Mouse (Mus musculus): ENCODE data around the gene Smagp. TPM values are rescaled to one million over a fixed set of nuclear protein-coding genes. Genes with fewer than 3 reads are reported as not detected.

The Smagp gene
- polyA plus RNA-seq, 1 experiment = 0.21 TPM

GRCm38 (mm10) chr15:100683041-100683440 lies 46.3 kb upstream of the Smagp start:
- Histone ChIP-seq H3K36me3 (ENCODE audit: control insufficient read depth, insufficient read depth) (no peaks in the 10 kb centered on the region), H3K79me2 (ENCODE audit: control insufficient read depth, insufficient read depth) (peaks cover 19% of the 10 kb centered on the region), H3K79me3 (ENCODE audit: low read depth) (peaks cover 2% of the 10 kb centered on the region), H3K4me3 (ENCODE audit: insufficient read depth, poor library complexity, severe bottlenecking) (no peak overlapping the region), H3K27me3 (ENCODE audit: control insufficient read depth, insufficient read depth, insufficient read length) (no peaks in the 10 kb centered on the region), H3ac (ENCODE audit: control insufficient read depth, insufficient read length, low read depth) (no peak overlapping the region)
- TF ChIP-seq CTCF (IDR thresholded peaks at IDR 0.05; ENCODE audit: control insufficient read depth, insufficient read depth, insufficient read length) (peak; percentile 81), CEBPB (IDR thresholded peaks at IDR 0.05; ENCODE audit: low read depth) (no peak)

- Histone ChIP-seq H3K27me3 (ENCODE audit: control insufficient read depth, insufficient read depth, insufficient read length) (no peaks in the 10 kb centered on the region), H3K79me2 (ENCODE audit: control insufficient read depth, insufficient read depth) (peaks cover 19% of the 10 kb centered on the region), H3K4me3 (ENCODE audit: insufficient read depth, poor library complexity, severe bottlenecking) (no peak overlapping the region), H3ac (ENCODE audit: control insufficient read depth, insufficient read length, low read depth) (no peak overlapping the region), H3K79me3 (ENCODE audit: low read depth) (peaks cover 2% of the 10 kb centered on the region), H3K36me3 (ENCODE audit: control insufficient read depth, insufficient read depth) (no peaks in the 10 kb centered on the region)
- no peak for TF ChIP-seq FOSL1 (IDR thresholded peaks at IDR 0.05; ENCODE audit: insufficient read depth, low read length, poor library complexity, severe bottlenecking)
- TF ChIP-seq MYOD1 (IDR thresholded peaks at IDR 0.05; ENCODE audit: control insufficient read depth, insufficient read length, low read depth) = no peak
- TF ChIP-seq MAX (IDR thresholded peaks at IDR 0.05) = no peak
Measured at GRCm38 (mm10) chr15:100681770-100682169, 45.0 kb upstream of the Smagp start.

DNA sequence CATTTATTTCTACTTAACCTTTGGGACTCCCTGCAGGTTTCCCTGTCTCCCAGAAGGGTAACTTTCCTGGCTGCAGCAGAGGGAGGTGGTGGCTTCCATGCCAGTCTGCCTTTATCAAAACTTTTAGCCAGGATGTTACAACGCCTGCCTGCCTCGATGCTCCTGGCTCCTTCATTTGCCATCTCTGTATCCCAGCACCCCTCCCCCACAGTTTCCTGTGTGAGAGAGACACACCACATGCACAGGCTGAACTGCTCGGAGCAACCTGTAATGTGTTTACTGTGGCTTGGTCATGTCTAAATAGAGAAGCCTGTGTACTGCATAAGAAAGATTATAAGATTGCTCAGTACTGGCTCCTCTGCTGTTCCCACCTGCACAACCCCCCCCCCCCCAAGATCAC lies 43.6 kb upstream of the Smagp start:
- Histone ChIP-seq H3K4me3 (ENCODE audit: insufficient read depth, poor library complexity, severe bottlenecking) (no peak overlapping the region), H3K79me2 (ENCODE audit: control insufficient read depth, insufficient read depth) (peaks cover 5% of the 10 kb centered on the region), H3K36me3 (ENCODE audit: control insufficient read depth, insufficient read depth) (peaks cover 4% of the 10 kb centered on the region), H3ac (ENCODE audit: control insufficient read depth, insufficient read length, low read depth) (no peak overlapping the region), H3K27me3 (ENCODE audit: control insufficient read depth, insufficient read depth, insufficient read length) (no peaks in the 10 kb centered on the region), H3K79me3 (ENCODE audit: low read depth) (no peaks in the 10 kb centered on the region)
- no peak for TF ChIP-seq MYOD1 (IDR thresholded peaks at IDR 0.05; ENCODE audit: control insufficient read depth, insufficient read length, low read depth)
- no peak for TF ChIP-seq MAX (IDR thresholded peaks at IDR 0.05)
- TF ChIP-seq CEBPB (IDR thresholded peaks at IDR 0.05; ENCODE audit: low read depth) = no peak
- no peak for TF ChIP-seq USF1 (IDR thresholded peaks at IDR 0.05; ENCODE audit: low read depth)
- TF ChIP-seq CTCF (IDR thresholded peaks at IDR 0.05; ENCODE audit: control insufficient read depth, insufficient read depth, insufficient read length) = no peak
- TF ChIP-seq FOSL1 (IDR thresholded peaks at IDR 0.05; ENCODE audit: insufficient read depth, low read length, poor library complexity, severe bottlenecking) = no peak
- TF ChIP-seq MYOG (IDR thresholded peaks at IDR 0.05; ENCODE audit: control insufficient read depth, extremely low read depth, insufficient read length) = no peak

DNA sequence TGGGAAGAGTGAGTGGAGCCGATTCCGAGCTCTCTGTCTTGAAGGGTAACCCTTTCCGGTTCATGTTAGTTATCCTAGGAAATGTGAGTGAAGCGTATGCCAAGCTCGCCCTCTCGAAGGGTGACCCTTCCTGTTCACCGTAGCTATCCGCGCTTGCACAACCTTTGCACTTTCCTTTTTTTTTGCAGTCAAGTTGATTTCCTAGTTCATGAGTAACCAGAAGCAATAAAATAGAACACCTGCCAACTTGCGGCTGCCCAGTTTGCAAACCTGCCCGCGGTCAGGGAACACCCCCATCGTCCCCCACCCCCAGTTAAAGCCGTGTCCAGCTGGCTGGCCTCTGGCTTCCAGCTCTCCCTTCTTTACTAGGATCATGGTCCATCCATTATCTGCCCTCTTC lies 42.3 kb upstream of the Smagp start:
- peaks cover 17% of the 10 kb centered on the region for H3K36me3 ChIP-seq (ENCODE audit: control insufficient read depth, insufficient read depth)
- no peaks in the 10 kb centered on the region for H3K79me3 ChIP-seq (ENCODE audit: low read depth)
- H3K4me3 ChIP-seq (ENCODE audit: insufficient read depth, poor library complexity, severe bottlenecking) = no peak overlapping the region
- no peaks in the 10 kb centered on the region for H3K27me3 ChIP-seq (ENCODE audit: control insufficient read depth, insufficient read depth, insufficient read length)
- no peak overlapping the region for H3ac ChIP-seq (ENCODE audit: control insufficient read depth, insufficient read length, low read depth)
- TF ChIP-seq MYOD1 (IDR thresholded peaks at IDR 0.05; ENCODE audit: control insufficient read depth, insufficient read length, low read depth) (no peak), USF1 (IDR thresholded peaks at IDR 0.05; ENCODE audit: low read depth) (no peak), CEBPB (IDR thresholded peaks at IDR 0.05; ENCODE audit: low read depth) (no peak), MYOG (IDR thresholded peaks at IDR 0.05; ENCODE audit: control insufficient read depth, extremely low read depth, insufficient read length) (no peak), MAX (IDR thresholded peaks at IDR 0.05) (no peak), FOSL1 (IDR thresholded peaks at IDR 0.05; ENCODE audit: insufficient read depth, low read length, poor library complexity, severe bottlenecking) (no peak)
- H3K79me2 ChIP-seq (ENCODE audit: control insufficient read depth, insufficient read depth) = no peaks in the 10 kb centered on the region

- H3K4me3 ChIP-seq (ENCODE audit: insufficient read depth, poor library complexity, severe bottlenecking) = no peak overlapping the region
- TF ChIP-seq MYOG (IDR thresholded peaks at IDR 0.05; ENCODE audit: control insufficient read depth, extremely low read depth, insufficient read length) (no peak), USF1 (IDR thresholded peaks at IDR 0.05; ENCODE audit: low read depth) (no peak), CTCF (IDR thresholded peaks at IDR 0.05; ENCODE audit: control insufficient read depth, insufficient read depth, insufficient read length) (no peak), FOSL1 (IDR thresholded peaks at IDR 0.05; ENCODE audit: insufficient read depth, low read length, poor library complexity, severe bottlenecking) (no peak), MYOD1 (IDR thresholded peaks at IDR 0.05; ENCODE audit: control insufficient read depth, insufficient read length, low read depth) (no peak), MAX (IDR thresholded peaks at IDR 0.05) (no peak), CEBPB (IDR thresholded peaks at IDR 0.05; ENCODE audit: low read depth) (no peak)
- H3K79me2 ChIP-seq (ENCODE audit: control insufficient read depth, insufficient read depth) = no peaks in the 10 kb centered on the region
Measured at GRCm38 (mm10) chr15:100678581-100678980, 41.8 kb upstream of the Smagp start.

GRCm38 (mm10) chr15:100677675-100678074 lies 40.9 kb upstream of the Smagp start:
- H3K79me2 ChIP-seq (ENCODE audit: control insufficient read depth, insufficient read depth) = no peaks in the 10 kb centered on the region
- TF ChIP-seq MYOD1 (IDR thresholded peaks at IDR 0.05; ENCODE audit: control insufficient read depth, insufficient read length, low read depth) = no peak
- no peak for TF ChIP-seq FOSL1 (IDR thresholded peaks at IDR 0.05; ENCODE audit: insufficient read depth, low read length, poor library complexity, severe bottlenecking)
- no peak for TF ChIP-seq USF1 (IDR thresholded peaks at IDR 0.05; ENCODE audit: low read depth)
- TF ChIP-seq CEBPB (IDR thresholded peaks at IDR 0.05; ENCODE audit: low read depth) = no peak
- no peak for TF ChIP-seq CTCF (IDR thresholded peaks at IDR 0.05; ENCODE audit: control insufficient read depth, insufficient read depth, insufficient read length)
- TF ChIP-seq MYOG (IDR thresholded peaks at IDR 0.05; ENCODE audit: control insufficient read depth, extremely low read depth, insufficient read length) = no peak
- no peak for TF ChIP-seq MAX (IDR thresholded peaks at IDR 0.05)
- H3K36me3 ChIP-seq (ENCODE audit: control insufficient read depth, insufficient read depth) = peaks cover 18% of the 10 kb centered on the region
- H3K79me3 ChIP-seq (ENCODE audit: low read depth) = no peaks in the 10 kb centered on the region
- H3K27me3 ChIP-seq (ENCODE audit: control insufficient read depth, insufficient read depth, insufficient read length) = no peaks in the 10 kb centered on the region
- no peak overlapping the region for H3K4me3 ChIP-seq (ENCODE audit: insufficient read depth, poor library complexity, severe bottlenecking)
- H3ac ChIP-seq (ENCODE audit: control insufficient read depth, insufficient read length, low read depth) = no peak overlapping the region

More at GRCm38 (mm10) chr15:100678581-100678980, 41.8 kb upstream of the Smagp start:
- peaks cover 18% of the 10 kb centered on the region for H3K36me3 ChIP-seq (ENCODE audit: control insufficient read depth, insufficient read depth)
- no peaks in the 10 kb centered on the region for H3K79me3 ChIP-seq (ENCODE audit: low read depth)
- H3ac ChIP-seq (ENCODE audit: control insufficient read depth, insufficient read length, low read depth) = no peak overlapping the region
- H3K27me3 ChIP-seq (ENCODE audit: control insufficient read depth, insufficient read depth, insufficient read length) = no peaks in the 10 kb centered on the region

Measured in C2C12 (cell line).